Mouse (Mus musculus): ENCODE measurements around the gene Rap1gds1. TPM values are rescaled to one million over a fixed set of nuclear protein-coding genes. Genes with fewer than 3 reads are reported as not detected.

The Rap1gds1 gene
- polyA plus RNA-seq, 1 experiment: 25.5 TPM

DNA sequence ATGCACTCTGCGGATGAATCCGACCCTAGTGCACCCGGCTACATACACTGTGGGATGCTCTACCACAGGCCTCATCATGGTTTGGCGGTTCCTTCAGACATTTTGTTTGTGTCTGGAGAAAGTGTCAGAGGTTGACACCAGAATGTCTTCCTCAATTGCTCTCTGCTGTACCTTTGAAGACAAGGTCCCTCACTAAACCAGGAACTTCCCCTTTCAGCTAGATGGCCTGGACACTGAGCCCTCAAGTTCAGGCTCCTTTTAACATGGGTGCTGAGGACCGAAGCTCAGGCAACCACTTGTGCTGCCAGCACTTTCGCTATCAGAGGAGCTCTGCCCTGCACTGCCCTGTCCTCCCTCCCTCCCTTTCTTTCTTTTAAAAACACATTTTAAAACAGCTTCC, 92.8 kb downstream of the Rap1gds1 start:
- DNase-seq: no peak
- TF ChIP-seq POLR2A (IDR thresholded peaks at IDR 0.05; ENCODE audit: control insufficient read depth, extremely low read depth, insufficient read depth, low read length, poor library complexity) (no peak), CTCF (IDR thresholded peaks at IDR 0.05; ENCODE audit: borderline replicate concordance, control insufficient read depth, extremely low read depth, insufficient read depth, low read length, poor library complexity) (no peak)
- 87% methylated on average over 6 of the region's 6 CpGs for WGBS
- no peaks in the 10 kb centered on the region for H3K27me3 ChIP-seq (ENCODE audit: control insufficient read depth, insufficient read depth, low read length)
- H3K4me1 ChIP-seq (replicated peaks; ENCODE audit: control insufficient read depth, insufficient read depth, low read length): no peaks in the 10 kb centered on the region
- no peaks in the 10 kb centered on the region for H3K36me3 ChIP-seq (ENCODE audit: control insufficient read depth, insufficient read depth, low read length)
- H3K27ac ChIP-seq (ENCODE audit: control insufficient read depth, insufficient read depth, low read length): no peak overlapping the region
- no peak overlapping the region for H3K4me3 ChIP-seq (ENCODE audit: control insufficient read depth, insufficient read depth, low read length)

- Histone ChIP-seq H3K4me1 (replicated peaks; ENCODE audit: control insufficient read depth, insufficient read depth, low read length) (no peaks in the 10 kb centered on the region), H3K4me3 (ENCODE audit: control insufficient read depth, insufficient read depth, low read length) (no peak overlapping the region), H3K27ac (ENCODE audit: control insufficient read depth, insufficient read depth, low read length) (no peak overlapping the region), H3K36me3 (ENCODE audit: control insufficient read depth, insufficient read depth, low read length) (no peaks in the 10 kb centered on the region), H3K27me3 (ENCODE audit: control insufficient read depth, insufficient read depth, low read length) (no peaks in the 10 kb centered on the region)
- no peak for DNase-seq
- 100% methylated on average over 1 of the region's 1 CpGs for WGBS
- no peak for TF ChIP-seq POLR2A (IDR thresholded peaks at IDR 0.05; ENCODE audit: control insufficient read depth, extremely low read depth, insufficient read depth, low read length, poor library complexity)
- TF ChIP-seq CTCF (IDR thresholded peaks at IDR 0.05; ENCODE audit: borderline replicate concordance, control insufficient read depth, extremely low read depth, insufficient read depth, low read length, poor library complexity): no peak
Measured at GRCm38 (mm10) chr3:138977413-138977812, 97.6 kb downstream of the Rap1gds1 start.

DNA sequence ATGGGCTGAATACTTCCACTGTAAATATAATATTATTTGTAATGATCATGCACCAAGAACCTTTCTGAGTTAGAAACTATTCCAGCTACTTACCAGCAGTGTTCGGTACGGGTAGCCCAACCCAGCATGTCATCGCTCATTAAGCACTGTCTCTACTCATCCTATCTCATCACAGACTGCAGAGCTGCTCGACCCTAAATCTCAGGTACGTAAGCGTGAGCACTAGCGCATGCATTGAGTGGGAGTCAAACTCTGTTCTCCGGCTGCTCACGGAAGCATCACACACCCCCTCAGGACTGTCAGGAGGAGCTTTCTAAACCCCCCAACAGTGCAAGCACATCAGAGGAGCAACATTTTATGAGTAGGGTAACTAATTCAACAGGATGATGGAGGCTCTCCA, 107.4 kb downstream of the Rap1gds1 start:
- no peaks in the 10 kb centered on the region for H3K27me3 ChIP-seq (ENCODE audit: control insufficient read depth, insufficient read depth, low read length)
- H3K36me3 ChIP-seq (ENCODE audit: control insufficient read depth, insufficient read depth, low read length): peaks cover 8% of the 10 kb centered on the region
- no peak overlapping the region for H3K27ac ChIP-seq (ENCODE audit: control insufficient read depth, insufficient read depth, low read length)
- no peak overlapping the region for H3K4me3 ChIP-seq (ENCODE audit: control insufficient read depth, insufficient read depth, low read length)
- no peak for TF ChIP-seq POLR2A (IDR thresholded peaks at IDR 0.05; ENCODE audit: control insufficient read depth, extremely low read depth, insufficient read depth, low read length, poor library complexity)
- no peak for TF ChIP-seq CTCF (IDR thresholded peaks at IDR 0.05; ENCODE audit: borderline replicate concordance, control insufficient read depth, extremely low read depth, insufficient read depth, low read length, poor library complexity)
- no peak for DNase-seq
- WGBS: 98% methylated on average over 9 of the region's 9 CpGs
- no peaks in the 10 kb centered on the region for H3K4me1 ChIP-seq (replicated peaks; ENCODE audit: control insufficient read depth, insufficient read depth, low read length)

DNA sequence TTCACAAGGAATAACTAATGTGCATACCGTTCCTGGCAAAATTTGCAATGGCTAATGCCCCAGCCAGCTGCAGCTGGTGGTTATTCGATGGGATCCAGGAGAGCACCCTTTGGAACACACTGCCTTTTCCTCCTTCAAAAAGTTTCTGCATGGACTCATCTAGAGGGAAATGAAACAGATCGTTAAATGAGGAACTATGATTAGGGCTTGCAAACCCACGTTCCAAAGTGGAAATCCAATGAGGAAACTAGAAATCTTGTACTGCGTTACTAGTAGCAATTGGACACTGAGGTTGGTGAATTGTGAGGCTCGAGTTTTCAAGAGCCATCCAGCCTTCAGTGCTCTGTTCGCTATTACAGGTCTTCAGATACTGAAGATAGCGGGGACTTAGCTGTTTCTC, 116.5 kb downstream of the Rap1gds1 start:
- Histone ChIP-seq H3K36me3 (ENCODE audit: control insufficient read depth, insufficient read depth, low read length) (peaks cover 45% of the 10 kb centered on the region), H3K27ac (ENCODE audit: control insufficient read depth, insufficient read depth, low read length) (no peak overlapping the region), H3K27me3 (ENCODE audit: control insufficient read depth, insufficient read depth, low read length) (no peaks in the 10 kb centered on the region), H3K4me1 (replicated peaks; ENCODE audit: control insufficient read depth, insufficient read depth, low read length) (no peaks in the 10 kb centered on the region), H3K4me3 (ENCODE audit: control insufficient read depth, insufficient read depth, low read length) (no peak overlapping the region)
- WGBS: 93% methylated on average over 8 of the region's 8 CpGs
- TF ChIP-seq POLR2A (IDR thresholded peaks at IDR 0.05; ENCODE audit: control insufficient read depth, extremely low read depth, insufficient read depth, low read length, poor library complexity): no peak
- no peak for TF ChIP-seq CTCF (IDR thresholded peaks at IDR 0.05; ENCODE audit: borderline replicate concordance, control insufficient read depth, extremely low read depth, insufficient read depth, low read length, poor library complexity)
- DNase-seq: no peak

GRCm38 (mm10) chr3:138955220-138955619, 119.8 kb downstream of the Rap1gds1 start:
- no peaks in the 10 kb centered on the region for H3K27me3 ChIP-seq (ENCODE audit: control insufficient read depth, insufficient read depth, low read length)
- peaks cover 35% of the 10 kb centered on the region for H3K36me3 ChIP-seq (ENCODE audit: control insufficient read depth, insufficient read depth, low read length)
- H3K4me3 ChIP-seq (ENCODE audit: control insufficient read depth, insufficient read depth, low read length): no peak overlapping the region
- TF ChIP-seq CTCF (IDR thresholded peaks at IDR 0.05; ENCODE audit: borderline replicate concordance, control insufficient read depth, extremely low read depth, insufficient read depth, low read length, poor library complexity) (no peak), POLR2A (IDR thresholded peaks at IDR 0.05; ENCODE audit: control insufficient read depth, extremely low read depth, insufficient read depth, low read length, poor library complexity) (no peak)
- 98% methylated on average over 7 of the region's 7 CpGs for WGBS
- H3K27ac ChIP-seq (ENCODE audit: control insufficient read depth, insufficient read depth, low read length): no peak overlapping the region
- H3K4me1 ChIP-seq (replicated peaks; ENCODE audit: control insufficient read depth, insufficient read depth, low read length): peaks cover 3% of the 10 kb centered on the region
- DNase-seq: no peak

DNA sequence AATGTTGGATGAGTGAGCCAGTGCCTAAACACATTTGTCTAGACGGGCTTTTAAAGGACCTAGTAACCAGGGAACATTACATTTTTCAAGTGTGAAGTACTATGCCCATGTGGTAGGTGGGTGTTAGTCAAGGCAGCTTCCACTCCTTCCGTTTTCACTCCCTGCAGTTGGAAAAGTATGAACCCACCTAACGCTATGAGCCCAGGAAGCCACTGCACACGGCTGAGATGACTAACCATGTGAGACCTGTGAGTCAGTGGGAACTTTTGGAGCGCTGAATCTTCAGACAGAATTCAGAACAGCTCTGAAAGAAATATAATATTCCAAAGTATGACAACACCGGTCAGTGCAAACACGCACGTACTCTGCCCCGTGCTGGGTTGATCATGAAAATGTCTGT, 125.9 kb downstream of the Rap1gds1 start:
- no peak overlapping the region for H3K27ac ChIP-seq (ENCODE audit: control insufficient read depth, insufficient read depth, low read length)
- DNase-seq: no peak
- H3K27me3 ChIP-seq (ENCODE audit: control insufficient read depth, insufficient read depth, low read length): no peaks in the 10 kb centered on the region
- peaks cover 11% of the 10 kb centered on the region for H3K4me1 ChIP-seq (replicated peaks; ENCODE audit: control insufficient read depth, insufficient read depth, low read length)
- H3K36me3 ChIP-seq (ENCODE audit: control insufficient read depth, insufficient read depth, low read length): peaks cover 19% of the 10 kb centered on the region
- no peak overlapping the region for H3K4me3 ChIP-seq (ENCODE audit: control insufficient read depth, insufficient read depth, low read length)
- 98% methylated on average over 9 of the region's 9 CpGs for WGBS
- TF ChIP-seq CTCF (IDR thresholded peaks at IDR 0.05; ENCODE audit: borderline replicate concordance, control insufficient read depth, extremely low read depth, insufficient read depth, low read length, poor library complexity): no peak

DNA sequence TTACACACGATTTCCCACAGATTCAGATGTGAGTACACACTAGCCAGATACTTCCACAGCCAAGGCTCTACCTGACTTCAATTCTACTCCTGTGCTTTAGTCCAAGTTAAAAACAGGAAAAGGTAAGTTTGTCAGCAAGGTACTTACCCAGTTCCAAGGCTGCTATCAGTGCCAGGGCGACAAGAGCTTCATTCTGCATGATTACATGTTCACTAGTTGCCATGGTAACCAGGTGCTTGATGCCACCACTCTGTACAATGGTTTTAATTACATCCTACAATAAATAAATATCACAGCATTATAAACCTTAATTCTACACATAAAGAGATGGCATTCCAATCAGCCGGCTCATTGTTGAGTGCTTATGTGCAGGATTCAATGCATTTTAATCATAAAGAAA, 129.5 kb downstream of the Rap1gds1 start:
- Histone ChIP-seq H3K27me3 (ENCODE audit: control insufficient read depth, insufficient read depth, low read length) (no peaks in the 10 kb centered on the region), H3K27ac (ENCODE audit: control insufficient read depth, insufficient read depth, low read length) (no peak overlapping the region), H3K4me3 (ENCODE audit: control insufficient read depth, insufficient read depth, low read length) (no peak overlapping the region), H3K4me1 (replicated peaks; ENCODE audit: control insufficient read depth, insufficient read depth, low read length) (peaks cover 11% of the 10 kb centered on the region), H3K36me3 (ENCODE audit: control insufficient read depth, insufficient read depth, low read length) (peaks cover 21% of the 10 kb centered on the region)
- WGBS: 98% methylated on average over 3 of the region's 3 CpGs
- no peak for DNase-seq
- no peak for TF ChIP-seq POLR2A (IDR thresholded peaks at IDR 0.05; ENCODE audit: control insufficient read depth, extremely low read depth, insufficient read depth, low read length, poor library complexity)
